Mouse (Mus musculus) midbrain, embryonic 13.5 days (tissue): ENCODE measurements around the gene Mast2. TPM values are rescaled to one million over a fixed set of nuclear protein-coding genes. Genes with fewer than 3 reads are reported as not detected.

Source experiments
- ATAC-seq: fragments of 200-750 bp; cut with Nextera tagmentation; 2 replicates; pipeline ENCODE4 v1.8.0; 2017; ENCODE audit warnings: mild to moderate bottlenecking, moderate TSS enrichment, moderate library complexity
- H3K27ac ChIP-seq: fragments of 300-500 bp; sonication (generic); 2 replicates; pipeline ENCODE4 v1.5.1; 2015; ENCODE audit warnings: inconsistent platforms, mild to moderate bottlenecking, moderate library complexity
- H3K27me3 ChIP-seq: fragments of 300-500 bp; sonication (generic); 2 replicates; pipeline ENCODE4 v1.6.1; 2015; ENCODE audit warnings: mild to moderate bottlenecking, inconsistent platforms
- H3K36me3 ChIP-seq: fragments of 300-500 bp; sonication (generic); 2 replicates; pipeline ENCODE4 v1.6.1; 2015; ENCODE audit warnings: mild to moderate bottlenecking, inconsistent platforms
- H3K4me1 ChIP-seq: fragments of 300-500 bp; sonication (generic); replicated peaks from 2 replicates; pipeline ENCODE4 v1.6.1; 2015; ENCODE audit warnings: inconsistent platforms
- H3K4me2 ChIP-seq: fragments of 300-500 bp; sonication (generic); replicated peaks from 2 replicates; pipeline ENCODE4 v1.6.1; 2015; ENCODE audit warnings: moderate library complexity, mild to moderate bottlenecking, inconsistent platforms
- H3K4me3 ChIP-seq: fragments of 300-500 bp; sonication (generic); replicated peaks from 2 replicates; pipeline ENCODE4 v1.5.1; 2015; ENCODE audit warnings: mild to moderate bottlenecking, inconsistent platforms
- H3K9ac ChIP-seq: fragments of 300-500 bp; sonication (generic); replicated peaks from 2 replicates; pipeline ENCODE4 v1.6.1; 2015; ENCODE audit warnings: mild to moderate bottlenecking, inconsistent platforms
- H3K9me3 ChIP-seq: fragments of 300-500 bp; sonication (generic); 2 replicates; pipeline ENCODE4 v1.6.1; 2016; ENCODE audit warnings: mild to moderate bottlenecking, inconsistent platforms
- WGBS: fragments of 180-500 bp; shearing (Covaris S2); methylation state at CpG from one replicate; pipeline ENCODE4 v1.1.7; 2015; 5-methylcytosine and 5-hydroxymethylcytosine counted together
- polyA plus RNA-seq: library from polyadenylated mRNA; unstranded; fragments of >200 nt; fragmentation: Nextera tagmentation; extraction: Ambion mirVana; gene quantifications from 2 replicates; pipeline ENCODE4 v1.2.1, GENCODE M21; 2015

The Mast2 gene
- polyA plus RNA-seq, 1 experiment from 2014 or later: 47.0 TPM

- H3K4me1 ChIP-seq: no peaks in the 10 kb centered on the region
- no peak for ATAC-seq
- WGBS: 93% methylated on average over 6 of the region's 6 CpGs
- H3K4me2 ChIP-seq: no peak overlapping the region
- H3K27ac ChIP-seq: no peak overlapping the region
- no peak overlapping the region for H3K9ac ChIP-seq
- H3K27me3 ChIP-seq: no peaks in the 10 kb centered on the region
- no peaks in the 10 kb centered on the region for H3K9me3 ChIP-seq
- peaks cover 84% of the 10 kb centered on the region for H3K36me3 ChIP-seq
- no peak overlapping the region for H3K4me3 ChIP-seq
These were observed 141.9 kb downstream of the Mast2 start for GRCm38 (mm10) chr4:116322127-116322526.

DNA sequence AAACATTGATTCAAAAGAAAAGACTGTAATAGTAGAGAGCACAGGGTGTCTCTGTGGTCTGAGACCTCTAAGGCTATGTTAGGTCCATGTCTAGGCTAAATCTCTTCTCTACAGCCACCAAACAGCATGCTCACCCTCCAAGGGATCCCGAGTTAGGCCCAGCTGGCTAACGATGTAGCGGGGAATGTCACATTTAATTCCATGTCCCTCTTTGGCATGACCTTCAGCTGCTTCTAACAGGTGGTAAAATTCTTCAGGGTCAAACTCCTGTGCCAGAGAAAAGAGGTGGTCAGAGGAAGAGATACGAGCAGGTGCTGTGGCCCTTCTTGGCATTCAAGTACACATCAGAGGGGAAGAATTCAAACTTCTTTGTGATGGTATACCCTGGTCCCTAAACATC is 146.4 kb downstream of the Mast2 start:
- peaks cover 99% of the 10 kb centered on the region for H3K36me3 ChIP-seq
- WGBS: 90% methylated on average over 4 of the region's 4 CpGs
- no peak for ATAC-seq

GRCm38 (mm10) chr4:116304551-116304950 is 159.4 kb downstream of the Mast2 start:
- no peak overlapping the region for H3K4me3 ChIP-seq
- 19% methylated on average over 1 of the region's 1 CpGs for WGBS
- ATAC-seq: no peak
- no peak overlapping the region for H3K4me2 ChIP-seq
- H3K9ac ChIP-seq: no peak overlapping the region
- peaks cover 75% of the 10 kb centered on the region for H3K36me3 ChIP-seq
- no peaks in the 10 kb centered on the region for H3K27me3 ChIP-seq
- H3K27ac ChIP-seq: no peak overlapping the region
- H3K9me3 ChIP-seq: no peaks in the 10 kb centered on the region
- H3K4me1 ChIP-seq: no peaks in the 10 kb centered on the region

More for the DNA sequence above, 146.4 kb downstream of the Mast2 start:
- no peak overlapping the region for H3K4me3 ChIP-seq
- no peaks in the 10 kb centered on the region for H3K27me3 ChIP-seq
- no peaks in the 10 kb centered on the region for H3K9me3 ChIP-seq
- H3K4me1 ChIP-seq: no peaks in the 10 kb centered on the region
- no peak overlapping the region for H3K27ac ChIP-seq
- H3K9ac ChIP-seq: no peak overlapping the region
- no peak overlapping the region for H3K4me2 ChIP-seq

DNA sequence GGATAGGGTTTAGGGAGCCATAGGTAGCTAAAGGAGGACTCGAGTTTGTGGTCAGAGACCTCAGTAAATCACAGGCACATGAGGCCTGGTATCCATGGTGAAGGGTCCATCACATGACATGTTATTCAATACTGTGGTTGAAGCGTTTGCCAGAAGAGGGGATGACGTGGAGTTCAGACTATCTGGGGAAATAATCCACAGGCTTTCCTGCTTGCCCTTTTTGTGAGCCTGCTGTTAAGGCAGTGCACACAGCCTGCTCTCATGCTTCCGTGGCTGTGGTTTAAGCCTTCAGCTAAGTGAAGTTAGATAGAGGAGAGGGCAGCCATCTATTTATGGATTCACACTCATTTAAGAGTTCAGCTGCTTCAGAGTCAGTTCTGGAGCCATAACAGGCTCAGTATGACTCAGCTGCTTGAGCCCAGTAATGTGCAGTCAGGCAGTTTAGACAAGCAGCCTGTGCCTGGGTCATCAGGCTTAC is 163.1 kb downstream of the Mast2 start:
- no peak for ATAC-seq
- no peak overlapping the region for H3K4me2 ChIP-seq
- 77% methylated on average over 4 of the region's 4 CpGs for WGBS
- no peak overlapping the region for H3K4me3 ChIP-seq
- H3K9me3 ChIP-seq: no peaks in the 10 kb centered on the region
- H3K27me3 ChIP-seq: no peaks in the 10 kb centered on the region
- H3K36me3 ChIP-seq: peaks cover 68% of the 10 kb centered on the region
- no peaks in the 10 kb centered on the region for H3K4me1 ChIP-seq
- H3K27ac ChIP-seq: no peak overlapping the region
- H3K9ac ChIP-seq: no peak overlapping the region

DNA sequence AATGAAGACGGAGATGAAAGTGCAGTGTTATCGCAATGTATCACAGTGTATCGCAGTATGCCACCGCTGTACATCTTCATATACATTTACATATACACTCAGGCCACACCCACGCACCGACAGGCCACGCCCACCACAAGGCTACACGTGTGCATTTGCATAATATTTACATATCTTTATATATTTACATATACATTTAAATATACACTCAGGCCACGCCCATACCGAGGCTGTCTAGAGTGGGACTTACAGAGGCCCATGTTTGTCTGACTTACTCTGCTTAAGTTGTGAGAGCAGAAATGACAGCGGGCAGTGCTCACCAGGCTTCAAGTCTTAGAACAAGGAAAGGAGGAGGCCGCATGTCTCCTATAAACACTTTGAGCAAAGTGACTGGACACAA is 170.7 kb downstream of the Mast2 start:
- WGBS: 90% methylated on average over 12 of the region's 12 CpGs
- no peak for ATAC-seq
- Histone ChIP-seq H3K4me3 (no peak overlapping the region), H3K4me2 (no peak overlapping the region), H3K27ac (no peak overlapping the region), H3K9me3 (no peaks in the 10 kb centered on the region), H3K4me1 (no peaks in the 10 kb centered on the region), H3K36me3 (peaks cover 77% of the 10 kb centered on the region), H3K27me3 (no peaks in the 10 kb centered on the region), H3K9ac (no peak overlapping the region)

- Histone ChIP-seq H3K4me3 (no peak overlapping the region), H3K27me3 (no peaks in the 10 kb centered on the region), H3K9me3 (no peaks in the 10 kb centered on the region), H3K9ac (no peak overlapping the region), H3K4me1 (no peaks in the 10 kb centered on the region), H3K4me2 (no peak overlapping the region), H3K36me3 (peaks cover 84% of the 10 kb centered on the region), H3K27ac (no peak overlapping the region; the same call in 1 of the 2 replicates)
- ATAC-seq: no peak
- WGBS: 91% methylated on average over 6 of the region's 6 CpGs
These were observed 172.4 kb downstream of the Mast2 start for GRCm38 (mm10) chr4:116291561-116291960.

DNA sequence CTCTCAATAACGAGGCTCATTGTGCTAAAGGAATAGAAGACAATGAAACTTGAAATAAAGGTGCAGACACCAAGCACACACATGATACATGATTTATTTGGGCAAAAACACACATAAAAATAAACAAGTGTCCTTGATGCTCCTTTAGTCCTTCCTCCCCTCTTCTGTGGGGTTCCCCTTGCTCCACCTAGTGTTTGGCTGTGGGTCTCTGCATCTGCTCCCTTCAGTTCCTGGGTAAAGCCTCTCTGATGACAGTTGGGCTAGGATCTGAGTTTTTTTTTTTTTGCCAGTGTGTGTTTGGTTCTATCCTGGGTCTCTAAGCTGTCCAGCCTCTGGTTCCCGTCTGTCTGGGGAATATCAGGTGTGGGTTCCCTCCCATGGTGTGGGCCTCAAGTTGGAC is 181.8 kb downstream of the Mast2 start:
- H3K4me2 ChIP-seq: no peak overlapping the region
- H3K4me1 ChIP-seq: no peaks in the 10 kb centered on the region
- H3K27me3 ChIP-seq: no peaks in the 10 kb centered on the region
- H3K4me3 ChIP-seq: no peak overlapping the region
- 95% methylated on average over 2 of the region's 2 CpGs for WGBS
- peaks cover 61% of the 10 kb centered on the region for H3K36me3 ChIP-seq
- H3K9me3 ChIP-seq: no peaks in the 10 kb centered on the region
- H3K9ac ChIP-seq: no peak overlapping the region
- ATAC-seq: no peak
- H3K27ac ChIP-seq: no peak overlapping the region

- ATAC-seq: no peak
- Histone ChIP-seq H3K36me3 (peaks cover 72% of the 10 kb centered on the region), H3K27me3 (no peaks in the 10 kb centered on the region), H3K9me3 (no peaks in the 10 kb centered on the region), H3K9ac (no peak overlapping the region), H3K4me2 (no peak overlapping the region), H3K27ac (no peak overlapping the region), H3K4me1 (no peaks in the 10 kb centered on the region), H3K4me3 (no peak overlapping the region)
- 95% methylated on average over 6 of the region's 6 CpGs for WGBS
These were observed 195.8 kb downstream of the Mast2 start for GRCm38 (mm10) chr4:116268220-116268619.

Other genes starting within 250 kb of the Mast2 start
- gene Pik3r3, start 242.6 kb downstream of the Mast2 start, polyA plus RNA-seq: 111 TPM in 2 replicates
- gene Ipp, start 43.4 kb upstream of the Mast2 start, polyA plus RNA-seq: 14.4 and 15.1 TPM in 2 replicates
- 27.8 and 28.8 TPM in 2 replicates for gene Tmem69, start 91.8 kb upstream of the Mast2 start, polyA plus RNA-seq
- 22.9 and 24.6 TPM in 2 replicates for gene Gpbp1l1, start 93.5 kb upstream of the Mast2 start, polyA plus RNA-seq
- gene Ccdc17, start 132.5 kb upstream of the Mast2 start, polyA plus RNA-seq: 5.8 and 5.9 TPM in 2 replicates
- gene Nasp, start 163.8 kb upstream of the Mast2 start, polyA plus RNA-seq: 131 and 148 TPM in 2 replicates
- gene Akr1a1, start 187.5 kb upstream of the Mast2 start, polyA plus RNA-seq: 613 and 617 TPM in 2 replicates
- 516 and 536 TPM in 2 replicates for gene Prdx1, start 221.4 kb upstream of the Mast2 start, polyA plus RNA-seq
- gene Mmachc, start 244.2 kb upstream of the Mast2 start, polyA plus RNA-seq: 29.6 and 29.8 TPM in 2 replicates
- gene Ccdc163, start 244.3 kb upstream of the Mast2 start, polyA plus RNA-seq: 18.8 and 18.9 TPM in 2 replicates